Mouse (Mus musculus) lung, adult 2 months (tissue): ENCODE results near the gene Drc7.

ENCODE experiments used
- CTCF ChIP-seq: fragments of 200-500 bp; IDR thresholded peaks from 2 replicates; pipeline ENCODE4 v1.5.1; 2011; ENCODE audit warnings: mild to moderate bottlenecking, low read length, control low read depth; ENCODE audit not compliant: insufficient read depth
- POLR2A ChIP-seq: fragments of 200-500 bp; IDR thresholded peaks from 2 replicates; pipeline ENCODE4 v1.6.1; 2011; ENCODE audit warnings: low read depth, mild to moderate bottlenecking, control low read depth, low read length, borderline replicate concordance; ENCODE audit errors: extremely low read depth

- TF ChIP-seq CTCF: no peak
- TF ChIP-seq POLR2A: no peak
These were observed 26.7 kb downstream of the Drc7 start for GRCm38 (mm10) chr8:95081650-95082049.
